Mouse (Mus musculus) ES-E14 (cell line): ENCODE data around the gene Srpk2.

Source experiments
- CHD2 ChIP-seq: IDR thresholded peaks from 2 replicates; pipeline ENCODE4 v1.6.1; 2014; ENCODE audit warnings: mild to moderate bottlenecking, low read depth, low read length, inconsistent platforms
- ZNF384 ChIP-seq: IDR thresholded peaks from 2 replicates; pipeline ENCODE4 v1.6.1; 2012; ENCODE audit warnings: low read depth, low read length, inconsistent platforms

- no peak for TF ChIP-seq CHD2
- TF ChIP-seq ZNF384 = no peak
Measured at GRCm38 (mm10) chr5:23709661-23710060, 25.2 kb upstream of the Srpk2 start.
